Mouse (Mus musculus) c-Kit-positive CD71-positive TER-119-negative erythroid progenitor cells, embryonic 14.5 days (primary cell): ENCODE measurements around the gene Pced1b.
"Not testable (repeated sequence)": the region's sequence is repeated elsewhere in the genome, so short reads cannot be mapped to it uniquely, and the experiment has no call there.

Source experiments
- DNase-seq: peaks from one replicate; pipeline ENCODE4 v3.0.0-alpha.2; 2013; ENCODE audit warnings: low read depth

Pced1b gene

DNA sequence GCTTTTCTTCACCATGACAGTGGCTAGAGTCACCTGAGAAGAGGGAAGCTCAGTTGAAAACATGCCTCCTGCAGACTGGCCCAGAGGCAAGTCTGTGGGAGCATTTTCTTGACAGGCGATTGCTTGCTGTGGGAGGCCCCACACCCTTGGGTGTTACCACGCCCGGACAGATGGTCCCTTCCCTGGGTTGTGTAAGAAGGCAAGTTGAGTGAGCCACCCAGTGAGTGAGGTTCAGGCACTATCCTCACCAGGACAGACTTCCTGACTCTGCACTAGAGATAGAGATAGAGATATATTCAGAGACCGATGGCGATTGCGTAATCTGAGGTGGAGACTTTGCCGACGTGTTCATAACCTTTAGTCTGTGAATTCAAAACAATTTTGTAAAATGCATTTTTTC is 96.0 kb downstream of the Pced1b start:
- peak; percentile 46 for DNase-seq

DNA sequence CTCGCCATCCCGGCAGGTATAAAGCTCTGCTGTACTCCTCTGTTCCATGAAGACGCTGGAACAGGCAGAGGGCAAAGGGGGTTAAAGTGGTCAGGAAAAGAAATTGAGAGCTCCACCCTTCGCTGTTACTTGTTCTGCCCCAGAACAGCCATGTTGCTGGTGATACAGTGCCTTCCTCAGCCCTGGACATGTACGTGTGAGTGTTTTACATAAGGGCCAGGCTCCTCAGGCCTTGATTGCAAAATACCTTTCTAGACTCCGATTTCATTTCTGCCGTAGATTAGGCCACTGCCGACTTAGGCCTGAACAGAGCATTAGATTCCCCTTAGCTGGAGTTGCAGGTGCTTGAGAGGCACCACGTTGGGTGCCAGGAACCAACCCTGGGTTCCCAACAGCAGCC is 97.0 kb downstream of the Pced1b start:
- no peak for DNase-seq

DNA sequence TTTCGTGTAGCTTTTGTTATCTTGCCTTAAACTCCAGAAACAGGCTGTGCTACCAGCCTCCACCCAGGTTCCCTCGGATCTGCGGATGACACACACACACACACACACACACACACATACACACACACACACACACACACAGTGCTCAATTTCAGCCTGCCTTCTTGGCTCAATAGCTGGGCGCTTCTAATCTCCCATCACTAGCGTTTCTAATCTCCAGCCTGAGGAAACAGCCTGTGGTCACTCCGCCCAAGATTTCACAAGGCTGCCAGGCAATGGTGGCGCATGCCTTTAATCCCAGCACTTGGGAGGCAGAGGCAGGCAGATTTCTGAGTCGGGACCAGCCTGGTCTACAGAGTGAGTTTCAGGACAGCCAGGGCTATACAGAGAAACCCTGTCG is 98.2 kb downstream of the Pced1b start:
- DNase-seq: no peak

DNA sequence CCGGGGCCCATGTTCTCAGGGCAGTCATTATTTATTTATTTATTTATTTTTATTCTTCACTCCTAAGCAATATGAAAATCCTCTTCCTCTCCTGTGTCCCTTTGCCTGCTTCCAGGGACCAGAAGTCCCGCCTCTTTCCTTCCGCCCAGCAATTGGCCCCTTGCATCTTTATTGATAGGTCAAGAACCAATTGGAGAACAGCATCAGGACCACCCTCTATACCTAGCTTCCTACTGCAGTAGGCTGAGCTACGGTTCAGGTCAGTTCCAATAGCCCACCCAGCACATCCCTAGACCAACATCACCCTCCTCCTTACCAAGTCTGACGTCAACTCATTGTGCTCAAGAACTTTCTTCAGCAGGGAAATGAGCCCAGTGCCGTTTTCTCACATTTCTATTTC is 99.0 kb downstream of the Pced1b start:
- DNase-seq: no peak

DNA sequence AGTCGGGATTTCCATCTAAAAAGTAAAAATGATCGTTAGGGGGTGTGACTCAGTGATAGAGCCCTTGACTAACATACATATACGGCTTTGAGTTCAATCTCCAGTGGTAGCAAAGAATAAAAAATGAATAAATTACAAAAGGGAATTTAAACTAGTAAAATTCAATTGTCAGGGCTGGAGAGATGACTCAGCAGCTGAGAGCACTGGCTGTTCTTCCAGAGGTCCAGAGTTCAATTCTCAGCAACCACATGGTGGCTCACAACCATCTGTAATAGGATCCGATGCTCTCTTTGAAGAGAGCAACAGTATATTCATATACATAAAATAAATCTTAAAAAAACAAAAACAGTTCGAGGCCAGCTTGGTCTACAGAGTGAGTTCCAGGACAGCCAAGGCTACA is 99.5 kb downstream of the Pced1b start:
- DNase-seq: no peak

DNA sequence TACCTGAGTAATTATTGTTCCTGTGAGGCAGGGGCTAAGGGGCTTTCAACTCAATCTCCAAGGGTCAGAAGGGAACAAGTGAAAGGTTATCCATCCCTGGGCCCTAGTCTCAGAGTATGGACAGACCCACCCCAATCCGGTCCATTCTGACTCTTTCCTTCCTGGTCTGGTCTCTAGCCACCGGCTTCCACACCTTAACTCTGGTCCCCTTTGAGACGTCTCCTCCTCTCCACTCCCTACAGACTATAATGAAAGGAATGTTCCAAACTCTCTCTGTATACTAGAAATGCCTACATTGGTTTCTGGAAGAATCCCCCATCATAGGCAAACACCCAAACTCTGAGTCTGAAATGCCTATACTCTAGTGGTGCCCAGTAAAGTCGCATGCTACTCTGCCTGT is 100.0 kb downstream of the Pced1b start:
- DNase-seq: no peak

DNA sequence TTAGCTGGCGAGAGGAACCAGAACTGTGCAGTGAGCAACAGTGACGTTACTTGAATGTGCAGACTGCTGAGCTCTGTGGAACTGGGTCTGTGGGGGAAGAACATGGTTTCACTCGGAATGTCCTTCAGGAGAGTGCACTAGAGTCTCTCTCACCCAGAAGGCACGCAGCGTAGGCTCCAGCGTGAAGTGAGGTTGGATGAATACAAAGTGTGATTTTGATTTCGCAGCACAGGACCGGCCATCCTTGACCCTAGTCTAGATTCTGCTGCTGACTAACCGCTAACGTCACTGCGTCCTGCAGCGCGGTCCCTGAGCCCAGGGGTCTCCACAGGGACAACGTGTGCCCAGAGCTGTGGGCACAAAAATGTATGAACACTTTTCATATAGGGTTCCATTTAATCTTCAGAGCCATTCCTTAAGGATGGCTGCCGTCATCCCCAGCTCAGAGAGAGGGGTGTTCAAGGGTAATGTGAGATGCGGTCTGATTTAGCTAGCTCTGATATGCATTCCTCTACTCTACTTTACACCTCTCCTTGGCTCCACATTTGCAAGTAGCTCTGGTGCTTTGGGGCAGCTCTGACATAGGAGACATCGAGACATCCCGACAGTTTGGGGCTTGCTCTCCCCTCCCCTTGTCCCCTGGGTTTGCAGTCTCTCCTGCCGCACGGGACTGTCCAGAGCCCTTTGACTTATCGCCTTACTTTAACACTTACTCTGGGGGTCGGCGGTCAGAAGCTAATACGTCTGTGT is 101.8 kb downstream of the Pced1b start:
- DNase-seq: no peak

DNA sequence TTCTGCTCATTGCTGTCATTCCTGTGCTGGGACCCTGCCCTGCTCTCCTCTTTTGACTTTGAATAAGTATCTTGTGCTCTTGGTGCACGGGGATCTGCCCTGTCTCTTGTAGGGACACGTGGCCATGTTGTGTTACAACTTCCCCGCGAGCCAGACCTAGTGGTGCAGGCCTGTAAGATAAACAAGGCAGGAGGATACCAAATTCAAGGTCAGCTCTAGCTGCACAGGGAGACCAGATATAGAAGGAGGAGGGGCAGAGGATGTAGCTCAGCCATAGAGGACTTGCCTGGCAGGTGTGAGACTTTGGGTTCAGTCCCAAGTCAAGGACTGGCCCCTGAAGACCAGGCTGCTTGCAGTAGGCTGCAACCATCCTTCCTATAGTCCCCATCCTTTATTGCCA is 103.6 kb downstream of the Pced1b start:
- no peak for DNase-seq

DNA sequence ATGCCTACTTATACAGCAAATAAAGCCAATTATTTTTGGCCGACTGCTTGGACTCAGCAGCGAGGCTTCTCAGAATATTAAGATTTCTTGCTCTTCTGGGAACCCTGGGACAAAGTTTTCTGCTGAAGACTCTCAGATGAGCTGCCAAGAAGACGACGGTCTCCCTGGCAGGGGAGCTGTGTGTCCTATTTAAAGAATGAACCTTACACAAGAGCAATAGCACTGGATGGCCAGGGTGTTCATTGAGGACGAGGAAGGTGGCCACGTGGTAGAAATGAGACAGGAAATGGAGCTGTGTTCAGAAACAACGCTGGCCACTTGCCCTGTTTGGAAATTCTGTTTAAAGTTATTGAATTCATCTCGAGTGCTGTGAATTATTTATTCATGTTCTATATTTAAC is 104.1 kb downstream of the Pced1b start:
- no peak for DNase-seq

DNA sequence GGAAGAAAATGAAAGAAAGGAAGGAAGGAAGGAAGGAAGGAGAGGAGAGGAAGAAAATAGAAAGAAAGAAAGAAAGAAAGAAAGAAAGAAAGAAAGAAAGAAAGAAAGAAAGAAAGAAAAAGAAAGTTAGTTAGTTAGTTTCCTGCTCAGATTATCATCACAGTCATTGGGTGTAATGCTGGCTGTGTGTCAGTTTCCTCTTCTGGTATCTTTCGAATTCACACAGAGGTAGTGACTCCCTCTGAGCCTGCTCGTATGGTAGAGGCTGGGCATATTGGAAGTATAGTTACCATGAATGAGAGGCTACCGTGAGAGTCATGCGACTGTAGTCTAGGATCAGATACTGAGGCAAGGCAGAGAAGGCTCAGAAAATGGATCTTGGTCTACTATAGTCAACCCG is 104.8 kb downstream of the Pced1b start:
- no peak for DNase-seq

DNA sequence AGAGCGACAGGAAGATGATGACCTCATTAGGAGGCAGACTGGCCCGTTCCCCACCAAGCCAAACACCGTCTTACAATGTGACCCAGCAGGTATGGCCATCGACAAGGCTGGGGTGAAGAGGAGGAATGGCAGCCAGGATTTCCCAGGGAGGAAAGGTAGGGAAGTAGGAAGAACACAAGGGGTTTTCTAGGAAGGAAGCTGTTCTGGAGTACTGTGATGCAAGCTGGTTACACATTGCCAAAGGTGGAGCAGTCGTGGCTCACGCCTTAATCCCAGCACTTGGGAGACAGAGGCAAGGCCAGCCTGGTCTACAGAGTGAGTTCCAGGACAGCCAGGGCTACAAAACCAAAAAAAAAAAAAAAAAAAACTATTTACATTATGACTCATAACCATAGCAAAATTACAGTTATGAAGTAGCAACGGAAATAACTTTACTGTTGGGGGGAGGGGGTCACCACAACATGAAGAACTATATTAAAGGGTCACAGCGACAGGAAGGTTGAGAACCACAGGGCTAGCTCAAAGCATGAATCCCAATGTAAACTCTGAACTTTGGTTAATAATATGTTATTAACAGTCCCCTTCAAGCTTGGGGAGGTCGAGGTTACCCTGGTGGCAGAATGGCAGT is 108.9 kb downstream of the Pced1b start:
- DNase-seq: no peak

DNA sequence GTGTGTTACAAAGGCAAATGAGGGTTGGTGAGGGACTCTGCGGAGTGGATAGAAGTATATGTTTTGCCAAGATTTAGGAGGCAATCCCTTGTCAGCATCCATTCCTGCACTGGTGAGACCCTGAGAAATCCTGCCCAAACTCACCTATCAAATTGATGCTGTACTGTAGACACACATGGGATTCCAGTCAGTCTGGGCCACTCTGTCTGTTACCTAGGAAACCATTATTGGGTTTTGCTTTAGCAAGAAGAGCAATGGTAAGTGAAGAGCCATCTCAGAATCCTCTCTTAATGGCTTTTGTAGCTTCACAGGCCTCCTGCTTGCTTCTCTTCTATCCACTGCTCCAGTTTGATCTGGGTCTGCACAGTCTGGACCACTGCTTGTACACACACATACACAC is 110.1 kb downstream of the Pced1b start:
- DNase-seq: no peak

DNA sequence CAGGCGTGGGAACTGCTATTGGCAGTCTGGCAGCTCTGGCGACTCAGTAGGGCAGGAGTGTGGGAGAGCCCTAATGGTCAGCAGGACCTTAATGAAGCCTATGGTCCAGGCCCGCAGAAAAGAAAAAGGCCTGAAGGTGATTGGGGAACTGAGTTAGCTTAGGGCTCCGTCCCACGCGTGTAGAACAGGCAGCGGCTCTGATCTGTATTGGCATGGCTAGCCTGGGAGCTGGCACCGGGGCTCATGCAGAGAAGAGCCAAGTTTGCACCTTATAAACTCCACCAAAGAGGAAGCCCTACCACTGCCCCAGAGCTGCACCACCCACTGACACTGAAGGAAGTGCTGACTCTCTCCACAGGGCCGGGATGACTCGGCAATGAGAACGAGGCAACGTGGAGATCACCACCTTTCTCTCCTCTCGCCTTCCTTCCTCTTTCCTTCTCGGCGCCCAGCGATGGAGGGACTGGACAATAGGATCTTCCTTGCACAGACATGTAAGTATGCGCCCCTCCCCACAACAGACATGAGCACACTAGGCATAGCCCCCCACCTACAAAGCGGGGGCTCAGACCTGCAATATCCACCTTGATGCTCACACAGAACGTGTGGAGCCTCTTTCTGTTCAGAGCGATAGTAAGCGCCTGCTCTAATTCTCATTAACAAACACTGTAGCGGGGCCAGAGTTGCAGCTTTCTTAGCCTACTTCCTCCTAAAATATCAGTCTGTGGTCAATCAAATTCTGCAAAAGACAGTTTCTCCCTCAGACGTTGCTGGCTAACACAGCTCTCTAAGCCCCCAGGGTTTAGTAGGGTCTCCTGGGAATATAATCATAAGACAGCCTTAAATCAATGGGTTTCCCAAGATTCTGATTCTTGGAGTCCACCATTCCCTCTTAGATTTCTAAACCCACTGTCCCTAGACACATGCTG is 114.2 kb downstream of the Pced1b start:
- DNase-seq: no peak

DNA sequence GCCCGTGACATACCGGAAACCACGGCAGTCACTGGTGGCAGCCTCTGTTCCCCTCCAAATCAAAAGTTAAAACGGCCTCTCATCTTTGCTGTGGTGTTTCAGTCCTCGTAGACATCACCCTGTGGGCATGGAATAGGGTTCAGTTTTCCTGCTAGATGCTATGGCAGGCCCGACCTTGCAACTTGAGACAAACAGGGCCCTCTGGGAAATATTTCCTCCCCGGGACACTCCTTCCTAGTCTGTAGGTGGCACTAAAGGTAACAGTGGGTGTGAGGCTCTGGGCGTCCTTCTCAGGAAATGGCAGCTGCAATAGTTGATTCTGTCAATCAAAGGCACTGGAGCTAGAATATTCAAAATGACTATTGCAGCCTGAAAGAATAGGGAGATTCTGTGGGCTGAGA is 114.9 kb downstream of the Pced1b start:
- DNase-seq: no peak

DNA sequence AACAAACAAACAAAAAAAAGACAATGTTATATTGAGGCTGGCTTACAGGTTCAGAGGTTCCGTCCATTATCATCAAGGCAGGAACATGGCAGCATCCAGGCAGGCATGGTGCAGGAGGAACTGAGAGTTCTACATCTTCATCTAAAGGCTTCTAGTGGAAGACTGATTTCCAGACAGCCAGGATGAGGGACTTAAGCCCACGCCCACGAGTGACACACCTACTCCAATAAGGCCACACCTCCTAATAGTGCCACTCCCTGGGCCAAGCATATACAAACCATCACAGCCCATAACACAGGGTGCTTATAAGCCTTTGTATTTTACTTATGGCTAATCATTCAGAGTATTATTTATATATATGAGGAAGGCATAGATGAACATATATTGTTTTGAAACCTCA is 117.4 kb downstream of the Pced1b start:
- DNase-seq: not testable (repeated sequence)

DNA sequence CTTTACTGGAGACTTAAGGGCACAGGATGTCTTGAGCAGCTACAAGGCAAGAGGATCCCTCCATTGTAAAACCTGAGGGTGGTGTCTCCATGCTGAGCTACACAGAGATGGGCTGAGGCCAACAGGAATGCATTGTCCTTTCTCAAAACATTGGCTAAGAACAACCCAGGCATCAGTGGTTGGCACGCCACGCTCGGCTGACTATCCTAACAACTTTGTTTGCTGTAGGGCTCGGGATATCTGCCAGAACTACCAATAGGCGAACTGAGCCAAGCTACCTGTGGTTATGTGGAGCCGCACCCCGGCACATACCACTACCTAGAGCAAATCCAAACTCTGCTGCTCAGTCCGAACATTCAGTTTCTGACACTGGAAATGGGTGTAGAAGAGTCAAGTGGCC is 118.1 kb downstream of the Pced1b start:
- DNase-seq: no peak

DNA sequence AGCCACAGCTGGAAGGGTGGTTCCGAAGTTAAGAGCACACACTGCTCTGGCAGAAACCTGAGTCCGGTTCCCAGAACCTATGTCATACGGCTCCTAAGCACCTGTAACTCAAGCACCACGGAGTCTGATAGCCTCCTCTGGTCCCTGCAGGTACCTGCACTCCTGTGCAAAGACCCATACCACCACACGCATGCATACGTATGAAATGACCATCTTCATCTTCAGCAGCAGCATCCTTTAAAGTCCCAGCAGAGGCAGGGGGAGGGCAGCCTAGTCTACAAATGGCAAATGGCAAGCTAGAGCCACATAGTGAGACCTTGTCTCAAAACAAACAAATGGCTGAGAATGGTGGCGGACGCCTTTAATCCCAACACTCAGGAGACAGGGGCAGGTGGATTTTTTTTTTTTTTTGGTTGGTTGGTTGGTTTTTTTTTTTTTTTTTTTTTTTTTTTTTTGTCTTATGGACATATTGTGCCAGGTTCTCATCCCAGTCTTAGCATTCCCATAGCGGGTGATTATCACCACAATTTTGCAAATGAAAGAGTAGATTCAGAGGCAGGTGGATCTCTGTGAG is 121.2 kb downstream of the Pced1b start:
- no peak for DNase-seq

DNA sequence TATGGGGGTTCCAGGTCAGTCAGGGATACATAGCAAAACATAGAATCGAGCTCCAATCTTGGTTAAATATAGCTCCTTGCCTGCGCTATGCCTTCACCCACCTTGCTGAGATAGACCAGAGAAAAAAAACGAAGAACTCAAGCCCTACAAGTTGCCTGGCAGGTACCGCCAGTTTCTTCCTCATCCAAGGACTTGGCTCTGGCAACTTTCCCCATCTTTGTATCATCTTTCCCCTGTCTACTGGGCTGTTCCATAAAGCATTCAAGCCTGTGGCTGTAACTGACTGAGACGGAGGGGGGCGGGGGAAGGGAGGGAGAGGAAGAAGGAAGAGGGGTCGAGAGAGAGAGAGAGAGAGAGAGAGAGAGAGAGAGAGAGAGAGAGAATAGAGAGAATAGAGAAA is 121.7 kb downstream of the Pced1b start:
- no peak for DNase-seq

DNA sequence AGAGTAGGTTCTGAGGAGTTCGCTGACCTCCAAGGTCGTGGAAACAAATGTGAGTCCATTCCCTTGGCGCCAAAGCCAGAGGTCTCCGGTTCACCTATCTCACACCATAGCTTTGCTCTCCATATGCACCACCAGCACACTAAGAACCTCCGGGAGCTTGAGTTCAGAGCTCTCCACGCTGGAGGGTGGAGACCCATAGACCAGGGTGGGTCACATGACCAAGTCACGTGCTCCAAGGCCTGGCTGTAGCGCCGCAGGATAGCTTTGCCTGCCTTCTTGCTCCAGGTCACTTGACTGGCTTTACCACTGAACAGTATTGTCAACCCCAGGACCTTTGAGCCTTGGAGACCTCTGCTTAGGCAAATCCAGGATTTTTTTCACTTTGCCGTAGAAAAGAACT is 122.2 kb downstream of the Pced1b start:
- DNase-seq: no peak

DNA sequence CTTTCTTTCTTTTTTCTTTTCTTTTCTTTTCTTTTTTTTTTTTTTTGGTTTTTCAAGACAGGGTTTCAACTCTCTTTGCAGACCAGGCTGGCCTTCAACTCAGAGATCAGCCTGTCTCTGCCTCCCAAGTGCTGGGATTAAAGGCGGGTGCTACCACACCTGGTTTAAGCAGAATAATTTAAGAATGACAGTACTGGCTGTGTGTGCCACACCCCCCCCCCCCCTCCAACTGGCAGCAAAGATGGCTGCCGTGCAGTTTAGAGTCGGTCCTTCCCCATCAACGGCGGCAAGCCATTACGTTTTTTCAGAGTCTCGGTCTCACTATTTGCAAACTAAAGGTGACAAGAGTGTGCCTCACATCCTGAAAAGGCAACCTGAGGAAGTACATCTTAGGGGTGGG is 124.0 kb downstream of the Pced1b start:
- DNase-seq: no peak

DNA sequence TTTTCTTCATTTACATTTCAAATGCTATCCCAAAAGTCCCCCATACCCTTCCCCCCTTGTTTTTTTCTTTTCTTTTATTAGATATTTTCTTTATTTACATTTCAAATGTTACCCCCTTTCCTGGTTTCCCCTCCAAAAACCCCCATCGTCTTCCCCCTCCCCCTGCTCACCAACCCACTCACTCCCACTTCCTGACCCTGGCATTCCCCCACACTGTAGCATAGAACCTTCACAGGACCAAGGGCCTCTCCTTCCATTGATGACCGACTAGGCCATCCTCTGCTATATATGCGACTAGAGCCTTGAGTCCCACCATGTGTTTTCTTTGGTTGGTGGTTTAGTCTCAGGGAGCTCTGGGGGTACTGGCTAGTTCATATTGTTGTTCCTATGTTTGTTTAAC is 125.1 kb downstream of the Pced1b start:
- not testable (repeated sequence) for DNase-seq

DNA sequence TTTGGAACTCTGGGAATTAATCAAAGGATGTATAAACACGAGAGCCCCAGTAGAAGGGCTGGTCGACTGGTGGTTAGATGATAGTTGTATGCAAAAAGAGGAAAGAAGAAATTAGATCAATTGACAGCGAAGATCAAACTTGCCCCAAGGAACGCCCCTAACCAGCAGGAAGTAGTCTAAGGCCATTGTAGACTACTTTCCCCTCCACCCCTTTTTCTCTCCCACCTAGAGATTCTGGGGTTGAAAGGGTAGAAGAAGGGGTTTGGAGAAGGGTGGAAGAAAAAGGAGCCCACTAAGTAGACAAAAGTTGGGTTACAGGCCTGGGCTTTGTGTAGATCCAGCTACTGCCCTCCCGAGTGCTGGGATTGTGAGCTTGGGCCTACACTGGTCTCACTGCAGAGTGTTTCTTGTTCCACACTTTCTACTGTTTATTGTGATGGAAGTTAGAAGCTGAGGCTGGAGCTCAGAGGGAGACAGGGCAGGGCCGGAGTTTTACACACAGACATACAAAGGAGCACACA is 125.8 kb downstream of the Pced1b start:
- DNase-seq: no peak
